Mouse (Mus musculus) hematopoietic stem cell, adult 5-6 weeks (primary cell): ENCODE data around the gene 1700025G04Rik. TPM values are rescaled to one million over a fixed set of nuclear protein-coding genes. Genes with fewer than 3 reads are reported as not detected.
A peak's percentile ranks its signal among the peaks of the same experiment; 100 is the strongest.

Source experiments
- ATAC-seq, 2 experiments: fragments of 125-278 bp in 1 of 2; replicated peaks in 1 of 2; 2 replicates each; pipeline ENCODE4 v1.8.0; 2016 to 2017; ENCODE audit warnings: inconsistent platforms in 2 of 2, mild to moderate bottlenecking in 2 of 2, moderate number of reproducible peaks in 2 of 2, low read depth in 1 of 2, moderate TSS enrichment in 1 of 2; ENCODE audit not compliant: low FRiP score in 2 of 2, poor library complexity in 2 of 2, severe bottlenecking in 2 of 2, insufficient read depth in 1 of 2, low TSS enrichment in 1 of 2
- total RNA-seq: library from RNA; stranded (forward); fragments of 172-1452, 232-1000 nt; gene quantifications from 2 replicates; pipeline ENCODE4 v1.2.3, GENCODE M21; 2017

Gene 1700025G04Rik
- total RNA-seq, 1 experiment from 2014 or later = 21.9 TPM

GRCm38 (mm10) chr1:151986024-151986778 lies 103.7 kb downstream of the 1700025G04Rik start:
- no peak for ATAC-seq

GRCm38 (mm10) chr1:151985056-151985455 lies 104.9 kb downstream of the 1700025G04Rik start:
- ATAC-seq = no peak

- ATAC-seq = no peak
These were observed 105.9 kb downstream of the 1700025G04Rik start for GRCm38 (mm10) chr1:151983991-151984390.

GRCm38 (mm10) chr1:151980498-151980897 lies 109.4 kb downstream of the 1700025G04Rik start:
- no peak for ATAC-seq

- peak; percentile 76 to 79 for ATAC-seq
These were observed 110.0 kb downstream of the 1700025G04Rik start for GRCm38 (mm10) chr1:151979803-151980456.

GRCm38 (mm10) chr1:151978751-151979150 lies 111.2 kb downstream of the 1700025G04Rik start:
- ATAC-seq = no peak

GRCm38 (mm10) chr1:151977596-151977995 lies 112.3 kb downstream of the 1700025G04Rik start:
- ATAC-seq = no peak

GRCm38 (mm10) chr1:151976850-151977249 lies 113.1 kb downstream of the 1700025G04Rik start:
- ATAC-seq = peak in 1 of 2 experiments; percentile 21; a peak in 1 of 4 replicates

GRCm38 (mm10) chr1:151975418-151976379 lies 114.2 kb downstream of the 1700025G04Rik start:
- ATAC-seq = no peak

- no peak for ATAC-seq
These were observed 115.0 kb downstream of the 1700025G04Rik start for GRCm38 (mm10) chr1:151974887-151975286.

- no peak for ATAC-seq
These were observed 115.5 kb downstream of the 1700025G04Rik start for GRCm38 (mm10) chr1:151974424-151974823.

GRCm38 (mm10) chr1:151973110-151973700 lies 116.7 kb downstream of the 1700025G04Rik start:
- ATAC-seq = no peak

- no peak for ATAC-seq
These were observed 118.3 kb downstream of the 1700025G04Rik start for GRCm38 (mm10) chr1:151971581-151971980.

GRCm38 (mm10) chr1:151968126-151968525 lies 121.8 kb downstream of the 1700025G04Rik start:
- no peak for ATAC-seq

- no peak for ATAC-seq
These were observed 125.1 kb downstream of the 1700025G04Rik start for GRCm38 (mm10) chr1:151964811-151965210.

GRCm38 (mm10) chr1:151963248-151963647 lies 126.7 kb downstream of the 1700025G04Rik start:
- ATAC-seq = no peak

GRCm38 (mm10) chr1:151962078-151962477 lies 127.8 kb downstream of the 1700025G04Rik start:
- ATAC-seq = no peak
